Mouse (Mus musculus): ENCODE results near the gene Gm20388. TPM values are rescaled to one million over a fixed set of nuclear protein-coding genes. Genes with fewer than 3 reads are reported as not detected.
A peak's percentile ranks its signal among the peaks of the same experiment; 100 is the strongest.

Gene Gm20388
- polyA plus RNA-seq, 1 experiment from 2014 or later, result not detected

- no peak for ATAC-seq (replicated peaks; ENCODE audit: insufficient number of reproducible peaks, insufficient read depth, low FRiP score, low read depth)
- Histone ChIP-seq H3K27me3 (no peaks in the 10 kb centered on the region), H3K9me3 (replicated peaks) (no peaks in the 10 kb centered on the region), H3K27ac (peak overlapping the region; percentile 85), H3K4me1 (replicated peaks) (peaks cover 39% of the 10 kb centered on the region), H3K9ac (no peak overlapping the region), H3K4me3 (no peak overlapping the region), H3K36me3 (no peaks in the 10 kb centered on the region), H3K4me2 (no peak overlapping the region)
- 37% methylated on average over 2 of the region's 2 CpGs for WGBS
These were observed 4319.2 kb downstream of the Gm20388 start for GRCm38 (mm10) chr8:124229883-124230282.

- 29% methylated on average over 8 of the region's 8 CpGs for WGBS
- H3K9me3 ChIP-seq (replicated peaks), result no peaks in the 10 kb centered on the region
These were observed 4320.0 kb downstream of the Gm20388 start for GRCm38 (mm10) chr8:124230496-124231175.

GRCm38 (mm10) chr8:124231176-124231484 is 4320.5 kb downstream of the Gm20388 start, which contains the start of gene Galnt2:
Gene Galnt2, plus strand, starts transcription at chr8:124231391.
- Histone ChIP-seq H3K4me3 (peak within 1 kb of the TSS; percentile 96), H3K36me3 (no peaks in the 10 kb centered on the region), H3K4me1 (replicated peaks) (peaks cover 50% of the 10 kb centered on the region), H3K27me3 (no peaks in the 10 kb centered on the region), H3K9ac (peak within 1 kb of the TSS; percentile 94), H3K9me3 (replicated peaks) (no peaks in the 10 kb centered on the region), H3K4me2 (peak within 1 kb of the TSS; percentile 85), H3K27ac (peak within 1 kb of the TSS; percentile 85)
- WGBS, result 1% methylated on average over 22 of the region's 53 CpGs
- peak; percentile 86 for ATAC-seq (replicated peaks; ENCODE audit: insufficient number of reproducible peaks, insufficient read depth, low FRiP score, low read depth)

More at GRCm38 (mm10) chr8:124230496-124231175, 4320.0 kb downstream of the Gm20388 start:
- Histone ChIP-seq H3K27me3 (no peaks in the 10 kb centered on the region), H3K27ac (peak overlapping the region; percentile 85), H3K4me1 (replicated peaks) (peaks cover 45% of the 10 kb centered on the region), H3K9ac (peak overlapping the region; percentile 94), H3K36me3 (no peaks in the 10 kb centered on the region), H3K4me2 (peak overlapping the region; percentile 85), H3K4me3 (peak overlapping the region; percentile 96)
- no peak; the same call in 1 of the 2 replicates for ATAC-seq (replicated peaks; ENCODE audit: insufficient number of reproducible peaks, insufficient read depth, low FRiP score, low read depth)

- under 1% methylated on average over 59 of the region's 83 CpGs for WGBS
- H3K27me3 ChIP-seq, result no peaks in the 10 kb centered on the region
- H3K36me3 ChIP-seq, result no peaks in the 10 kb centered on the region
- peaks cover 52% of the 10 kb centered on the region for H3K4me1 ChIP-seq (replicated peaks)
- H3K4me2 ChIP-seq, result peak overlapping the region; percentile 85
- ATAC-seq (replicated peaks; ENCODE audit: insufficient number of reproducible peaks, insufficient read depth, low FRiP score, low read depth), result peak; percentile 78
- H3K4me3 ChIP-seq, result peak overlapping the region; percentile 96
- peak overlapping the region; percentile 76 for H3K27ac ChIP-seq
- H3K9me3 ChIP-seq (replicated peaks), result no peaks in the 10 kb centered on the region
- H3K9ac ChIP-seq, result peak overlapping the region; percentile 94
These were observed 4321.0 kb downstream of the Gm20388 start for GRCm38 (mm10) chr8:124231485-124232279.

- H3K27ac ChIP-seq, result no peak overlapping the region; the same call in 1 of the 2 replicates
- WGBS, result 7% methylated on average over 18 of the region's 18 CpGs
- ATAC-seq (replicated peaks; ENCODE audit: insufficient number of reproducible peaks, insufficient read depth, low FRiP score, low read depth), result no peak
- peak overlapping the region; percentile 96 for H3K4me3 ChIP-seq
- no peaks in the 10 kb centered on the region for H3K27me3 ChIP-seq
- peak overlapping the region; percentile 85 for H3K4me2 ChIP-seq
- H3K4me1 ChIP-seq (replicated peaks), result peaks cover 55% of the 10 kb centered on the region
- no peaks in the 10 kb centered on the region for H3K9me3 ChIP-seq (replicated peaks)
- H3K9ac ChIP-seq, result peak overlapping the region; percentile 94
- no peaks in the 10 kb centered on the region for H3K36me3 ChIP-seq
These were observed 4321.6 kb downstream of the Gm20388 start for GRCm38 (mm10) chr8:124232280-124232600.

GRCm38 (mm10) chr8:124234496-124234895 is 4323.9 kb downstream of the Gm20388 start:
- Histone ChIP-seq H3K36me3 (no peaks in the 10 kb centered on the region), H3K4me2 (no peak overlapping the region), H3K4me1 (replicated peaks) (peaks cover 70% of the 10 kb centered on the region), H3K9ac (no peak overlapping the region), H3K4me3 (no peak overlapping the region), H3K9me3 (replicated peaks) (no peaks in the 10 kb centered on the region), H3K27ac (no peak overlapping the region), H3K27me3 (no peaks in the 10 kb centered on the region)
- ATAC-seq (replicated peaks; ENCODE audit: insufficient number of reproducible peaks, insufficient read depth, low FRiP score, low read depth), result no peak
- WGBS, result 45% methylated on average over 2 of the region's 2 CpGs

GRCm38 (mm10) chr8:124235536-124235935 is 4324.9 kb downstream of the Gm20388 start:
- no peak overlapping the region for H3K4me3 ChIP-seq
- no peaks in the 10 kb centered on the region for H3K27me3 ChIP-seq
- no peaks in the 10 kb centered on the region for H3K9me3 ChIP-seq (replicated peaks)
- no peak overlapping the region for H3K27ac ChIP-seq
- 80% methylated on average over 4 of the region's 4 CpGs for WGBS
- H3K36me3 ChIP-seq, result no peaks in the 10 kb centered on the region
- no peak overlapping the region for H3K4me2 ChIP-seq
- no peak overlapping the region for H3K9ac ChIP-seq
- no peak for ATAC-seq (replicated peaks; ENCODE audit: insufficient number of reproducible peaks, insufficient read depth, low FRiP score, low read depth)
- H3K4me1 ChIP-seq (replicated peaks), result peaks cover 71% of the 10 kb centered on the region

- no peak for ATAC-seq (replicated peaks; ENCODE audit: insufficient number of reproducible peaks, insufficient read depth, low FRiP score, low read depth)
- H3K9me3 ChIP-seq (replicated peaks), result 0 out of 2 replicates have a peak, but pooled peaks cover 3% of the 10 kb centered on the region
- no peaks in the 10 kb centered on the region for H3K27me3 ChIP-seq
- no peak overlapping the region for H3K4me3 ChIP-seq
- 66% methylated on average over 6 of the region's 6 CpGs for WGBS
- no peak overlapping the region for H3K27ac ChIP-seq
- H3K4me1 ChIP-seq (replicated peaks), result peaks cover 57% of the 10 kb centered on the region
- H3K4me2 ChIP-seq, result no peak overlapping the region
- H3K9ac ChIP-seq, result no peak overlapping the region
- H3K36me3 ChIP-seq, result peaks cover 8% of the 10 kb centered on the region; the same call in 1 of the 2 replicates
These were observed 4328.7 kb downstream of the Gm20388 start for GRCm38 (mm10) chr8:124239350-124239749.

- Histone ChIP-seq H3K27ac (no peak overlapping the region), H3K9me3 (replicated peaks) (0 out of 2 replicates have a peak, but pooled peaks cover 3% of the 10 kb centered on the region), H3K27me3 (no peaks in the 10 kb centered on the region), H3K36me3 (peaks cover 8% of the 10 kb centered on the region; the same call in 1 of the 2 replicates), H3K4me1 (replicated peaks) (peaks cover 45% of the 10 kb centered on the region), H3K9ac (no peak overlapping the region), H3K4me2 (no peak overlapping the region), H3K4me3 (no peak overlapping the region)
- ATAC-seq (replicated peaks; ENCODE audit: insufficient number of reproducible peaks, insufficient read depth, low FRiP score, low read depth), result no peak
- WGBS, result 43% methylated on average over 8 of the region's 8 CpGs
These were observed 4330.3 kb downstream of the Gm20388 start for GRCm38 (mm10) chr8:124240932-124241331.

- 0 out of 2 replicates have a peak, but pooled peaks cover 3% of the 10 kb centered on the region for H3K9me3 ChIP-seq (replicated peaks)
- no peaks in the 10 kb centered on the region for H3K27me3 ChIP-seq
- H3K4me2 ChIP-seq, result no peak overlapping the region
- 84% methylated on average over 6 of the region's 6 CpGs for WGBS
- peaks cover 8% of the 10 kb centered on the region; the same call in 1 of the 2 replicates for H3K36me3 ChIP-seq
- no peak for ATAC-seq (replicated peaks; ENCODE audit: insufficient number of reproducible peaks, insufficient read depth, low FRiP score, low read depth)
- no peak overlapping the region for H3K4me3 ChIP-seq
- H3K4me1 ChIP-seq (replicated peaks), result peaks cover 48% of the 10 kb centered on the region
- no peak overlapping the region for H3K27ac ChIP-seq
- H3K9ac ChIP-seq, result no peak overlapping the region
These were observed 4331.6 kb downstream of the Gm20388 start for GRCm38 (mm10) chr8:124242208-124242607.

GRCm38 (mm10) chr8:124242913-124243312 is 4332.3 kb downstream of the Gm20388 start:
- no peak overlapping the region for H3K9ac ChIP-seq
- no peak for ATAC-seq (replicated peaks; ENCODE audit: insufficient number of reproducible peaks, insufficient read depth, low FRiP score, low read depth)
- no peak overlapping the region for H3K4me2 ChIP-seq
- no peaks in the 10 kb centered on the region for H3K27me3 ChIP-seq
- no peak overlapping the region for H3K27ac ChIP-seq
- peaks cover 54% of the 10 kb centered on the region for H3K4me1 ChIP-seq (replicated peaks)
- WGBS, result 91% methylated on average over 5 of the region's 5 CpGs
- H3K9me3 ChIP-seq (replicated peaks), result 0 out of 2 replicates have a peak, but pooled peaks cover 3% of the 10 kb centered on the region
- H3K4me3 ChIP-seq, result no peak overlapping the region
- peaks cover 8% of the 10 kb centered on the region; the same call in 1 of the 2 replicates for H3K36me3 ChIP-seq
